Mouse (Mus musculus): ENCODE results near the gene Rasgrf2. TPM values are rescaled to one million over a fixed set of nuclear protein-coding genes. Genes with fewer than 3 reads are reported as not detected.
A peak's percentile ranks its signal among the peaks of the same experiment; 100 is the strongest.
"Not testable (repeated sequence)": the region's sequence is repeated elsewhere in the genome, so short reads cannot be mapped to it uniquely, and the experiment has no call there.

Rasgrf2 gene
- not detected in 2 replicates for polyA plus RNA-seq (2016; fragmentation: Nextera tagmentation; extraction: Ambion mirVana)

DNA sequence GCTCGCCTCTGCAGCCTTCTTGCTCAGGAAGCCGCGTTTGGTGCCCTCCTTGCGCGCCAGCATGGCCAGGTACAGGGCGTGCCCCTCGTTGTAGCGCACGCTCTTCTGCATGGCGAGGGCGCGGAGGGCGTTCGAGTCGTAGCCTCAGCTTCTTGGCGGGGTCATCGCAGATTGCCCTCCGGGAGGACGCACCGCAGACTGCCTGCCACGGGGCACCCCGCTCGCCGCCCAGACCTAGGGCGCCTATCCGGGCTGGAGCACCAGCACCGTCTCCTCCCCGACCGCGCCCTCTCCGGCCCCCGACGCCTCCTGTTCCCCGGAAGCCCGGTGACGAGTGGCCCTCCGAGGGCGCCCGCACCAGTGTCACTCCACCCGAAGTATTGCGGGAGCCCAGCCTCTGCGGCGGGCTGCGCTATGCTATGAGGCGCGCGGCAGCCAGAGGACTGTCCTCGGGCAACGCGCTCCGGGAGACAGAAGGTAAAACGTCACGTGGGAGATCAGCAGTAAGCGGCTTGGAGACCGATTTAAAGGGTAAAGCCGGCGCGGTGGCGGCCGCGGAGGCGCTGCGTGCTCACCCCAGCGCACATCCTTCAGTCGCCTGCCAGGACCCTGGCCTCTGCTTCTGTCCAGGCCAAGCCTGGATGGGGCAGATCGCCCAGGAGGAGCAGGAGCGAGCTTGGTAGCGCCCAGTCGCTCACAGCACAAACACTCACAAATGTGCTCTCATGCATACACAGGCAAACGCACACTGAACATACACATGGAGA, at the start of gene Rasgrf2:
Gene Rasgrf2, minus strand, starts transcription at position 273 of the 767 bp plus-strand sequence.
- Histone ChIP-seq H3K9ac (replicated peaks) (peak within 1 kb of the TSS; percentile 47), H3K4me1 (replicated peaks) (no peaks in the 10 kb centered on the region; the same call in 1 of the 2 replicates), H3K27me3 (peaks cover 50% of the 10 kb centered on the region), H3K27ac (no peak within 1 kb of the TSS), H3K36me3 (no peaks in the 10 kb centered on the region), H3K9me3 (no peaks in the 10 kb centered on the region), H3K4me2 (peak within 1 kb of the TSS; percentile 98), H3K4me3 (replicated peaks) (peak within 1 kb of the TSS; percentile 56)
- ATAC-seq (ENCODE audit: insufficient number of reproducible peaks, insufficient read depth, low FRiP score, low TSS enrichment, low read depth), result peak; percentile 78; the same call in 1 of the 2 replicates
- WGBS, result 2% methylated on average over 70 of the region's 70 CpGs

DNA sequence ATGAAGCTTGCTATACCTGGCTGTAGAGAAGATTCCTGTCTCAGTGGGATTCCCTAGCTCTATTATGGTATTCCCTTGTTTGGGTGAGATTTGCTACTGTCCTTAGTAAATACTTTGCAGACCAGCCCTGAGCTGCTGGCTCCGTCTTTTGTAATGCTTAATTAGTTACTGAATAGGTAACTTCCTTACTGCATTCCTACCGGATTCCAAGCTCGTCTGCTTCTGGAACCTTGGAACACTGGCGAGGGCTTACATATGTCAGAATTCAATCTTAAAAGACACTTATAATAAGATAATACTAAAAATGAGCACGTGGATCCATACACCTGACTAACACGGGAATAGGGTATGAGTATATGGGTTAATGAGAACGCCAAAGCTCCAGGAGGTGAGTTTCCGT, 41.2 kb upstream of the Rasgrf2 start:
- ATAC-seq (ENCODE audit: insufficient number of reproducible peaks, insufficient read depth, low FRiP score, low TSS enrichment, low read depth); H3K9ac ChIP-seq (replicated peaks); H3K9me3 ChIP-seq; H3K36me3 ChIP-seq; H3K4me2 ChIP-seq; H3K4me3 ChIP-seq (replicated peaks); H3K4me1 ChIP-seq (replicated peaks); H3K27ac ChIP-seq; H3K27me3 ChIP-seq: not testable (repeated sequence)
- WGBS, result 84% methylated on average over 8 of the region's 8 CpGs

DNA sequence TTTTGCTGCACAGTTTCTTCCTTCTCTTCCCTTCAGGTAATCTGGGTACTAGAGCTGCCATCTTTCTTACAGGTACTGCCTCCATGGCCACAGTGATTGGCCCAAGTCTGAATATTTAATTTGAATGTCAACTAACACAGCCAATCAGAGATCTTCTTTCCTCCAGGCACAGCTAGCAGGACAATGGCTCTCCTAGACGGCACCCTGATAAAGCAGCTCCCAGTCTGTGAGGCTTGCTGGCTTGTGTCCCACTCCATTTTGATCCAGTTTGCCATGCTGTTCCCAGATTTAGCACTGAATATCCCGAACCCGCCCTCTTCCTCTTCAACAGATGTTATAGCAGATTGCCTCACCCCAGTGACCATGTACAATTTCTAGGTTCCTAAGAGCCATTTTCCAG, 19.1 kb upstream of the Rasgrf2 start:
- Histone ChIP-seq H3K9me3 (peaks cover 3% of the 10 kb centered on the region), H3K27ac (no peak overlapping the region), H3K4me1 (replicated peaks) (no peaks in the 10 kb centered on the region), H3K27me3 (no peaks in the 10 kb centered on the region), H3K9ac (replicated peaks) (no peak overlapping the region), H3K4me2 (no peak overlapping the region), H3K4me3 (replicated peaks) (no peak overlapping the region), H3K36me3 (no peaks in the 10 kb centered on the region)
- ATAC-seq (ENCODE audit: insufficient number of reproducible peaks, insufficient read depth, low FRiP score, low TSS enrichment, low read depth), result no peak
- 90% methylated on average over 3 of the region's 3 CpGs for WGBS

DNA sequence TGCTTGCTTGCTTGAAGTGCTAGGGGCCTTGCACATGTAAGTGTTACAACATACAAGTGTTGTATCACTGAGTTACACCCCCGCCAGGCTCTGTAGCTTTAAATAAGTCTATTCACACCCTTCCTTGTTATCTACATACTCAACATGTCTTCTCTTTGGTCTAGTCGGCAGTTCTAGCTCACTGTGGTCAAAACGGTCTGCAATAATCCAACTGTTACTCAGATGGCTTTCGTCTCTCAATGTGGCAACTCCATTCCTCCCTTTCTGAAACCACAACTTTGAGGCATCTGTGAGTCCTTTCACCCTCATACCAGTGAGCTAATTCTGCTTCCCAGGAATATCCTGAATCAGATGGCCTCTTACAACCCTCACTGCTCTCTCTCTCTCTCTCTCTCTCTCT, 17.4 kb upstream of the Rasgrf2 start:
- Histone ChIP-seq H3K9ac (replicated peaks) (no peak overlapping the region), H3K4me1 (replicated peaks) (no peaks in the 10 kb centered on the region), H3K36me3 (no peaks in the 10 kb centered on the region), H3K27ac (no peak overlapping the region), H3K9me3 (peaks cover 16% of the 10 kb centered on the region), H3K4me3 (replicated peaks) (no peak overlapping the region), H3K4me2 (no peak overlapping the region), H3K27me3 (no peaks in the 10 kb centered on the region)
- no peak for ATAC-seq (ENCODE audit: insufficient number of reproducible peaks, insufficient read depth, low FRiP score, low TSS enrichment, low read depth)
- WGBS, result 92% methylated on average over 4 of the region's 4 CpGs

DNA sequence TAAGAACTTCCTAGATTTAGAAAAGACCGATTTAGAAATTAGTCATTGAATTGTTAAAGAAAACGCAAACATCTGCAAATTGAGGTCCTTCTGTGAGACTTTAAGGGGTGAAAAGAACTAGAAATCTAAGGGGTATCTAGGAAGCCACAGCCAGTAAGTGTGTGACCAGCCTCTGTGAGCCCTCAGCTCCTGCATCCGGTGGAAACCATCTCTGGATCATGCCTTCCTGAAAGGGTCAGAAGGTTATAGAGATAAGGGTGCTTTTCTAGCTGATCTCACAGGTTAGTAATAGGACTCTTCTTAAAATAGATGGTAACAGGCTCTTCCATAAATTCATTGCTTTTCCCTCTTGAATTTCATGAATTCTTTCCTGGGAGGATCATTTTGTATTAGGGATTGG, 3.3 kb upstream of the Rasgrf2 start:
- no peak overlapping the region for H3K27ac ChIP-seq
- H3K9me3 ChIP-seq, result no peaks in the 10 kb centered on the region
- peaks cover 45% of the 10 kb centered on the region for H3K27me3 ChIP-seq
- H3K9ac ChIP-seq (replicated peaks), result no peak overlapping the region
- H3K4me1 ChIP-seq (replicated peaks), result no peaks in the 10 kb centered on the region; the same call in 1 of the 2 replicates
- no peak for ATAC-seq (ENCODE audit: insufficient number of reproducible peaks, insufficient read depth, low FRiP score, low TSS enrichment, low read depth)
- no peaks in the 10 kb centered on the region for H3K36me3 ChIP-seq
- 84% methylated on average over 3 of the region's 3 CpGs for WGBS
- H3K4me2 ChIP-seq, result no peak overlapping the region
- no peak overlapping the region for H3K4me3 ChIP-seq (replicated peaks)

DNA sequence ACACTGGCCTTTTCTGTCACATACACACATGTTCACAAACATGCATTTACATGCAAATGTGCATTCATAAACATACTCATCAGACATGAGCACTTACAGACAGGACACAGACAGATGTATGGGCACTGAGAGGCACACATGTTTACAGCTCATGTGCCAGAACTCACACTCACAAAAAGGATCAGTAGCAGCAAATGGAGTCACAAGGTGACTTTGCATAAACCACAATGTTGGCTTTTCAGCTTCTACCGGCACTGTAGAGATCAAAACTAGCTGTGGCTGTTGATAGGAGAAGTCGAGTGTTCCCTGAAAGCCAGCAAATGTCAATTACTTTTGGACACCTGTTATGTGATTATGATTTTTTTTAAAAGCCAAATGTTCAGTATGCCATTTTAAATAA, 1.1 kb upstream of the Rasgrf2 start:
- no peak overlapping the region for H3K4me3 ChIP-seq (replicated peaks)
- no peak overlapping the region for H3K9ac ChIP-seq (replicated peaks)
- 53% methylated on average over 2 of the region's 2 CpGs for WGBS
- peaks cover 50% of the 10 kb centered on the region for H3K27me3 ChIP-seq
- ATAC-seq (ENCODE audit: insufficient number of reproducible peaks, insufficient read depth, low FRiP score, low TSS enrichment, low read depth), result no peak
- no peaks in the 10 kb centered on the region for H3K9me3 ChIP-seq
- H3K36me3 ChIP-seq, result no peaks in the 10 kb centered on the region
- no peaks in the 10 kb centered on the region; the same call in 1 of the 2 replicates for H3K4me1 ChIP-seq (replicated peaks)
- no peak overlapping the region for H3K4me2 ChIP-seq
- H3K27ac ChIP-seq, result no peak overlapping the region

DNA sequence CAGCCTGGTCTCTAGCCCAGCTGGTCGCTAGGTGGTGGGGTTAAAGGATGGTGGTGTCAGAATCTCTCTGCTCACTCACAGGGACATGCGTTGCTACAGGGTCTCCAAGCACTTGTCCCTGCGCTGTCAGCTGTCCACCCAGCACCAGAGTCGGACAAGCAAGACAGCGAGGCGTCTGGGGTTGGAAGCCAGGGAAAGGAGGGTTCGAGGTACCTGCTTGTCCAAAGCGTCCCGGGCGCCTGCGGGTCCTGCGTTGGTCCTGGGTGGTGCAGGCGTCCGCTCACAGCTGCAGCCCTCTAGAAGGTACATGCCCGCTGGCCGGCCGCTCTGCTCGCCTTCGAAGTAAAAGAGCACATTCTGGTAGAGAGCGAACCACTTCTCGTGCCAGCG, 467 bp downstream of the Rasgrf2 start:
- 0 out of 2 replicates have a peak overlapping the region, but pooled peaks have one; percentile 47 for H3K9ac ChIP-seq (replicated peaks)
- no peaks in the 10 kb centered on the region; the same call in 1 of the 2 replicates for H3K4me1 ChIP-seq (replicated peaks)
- H3K36me3 ChIP-seq, result no peaks in the 10 kb centered on the region
- peaks cover 50% of the 10 kb centered on the region for H3K27me3 ChIP-seq
- ATAC-seq (ENCODE audit: insufficient number of reproducible peaks, insufficient read depth, low FRiP score, low TSS enrichment, low read depth), result peak; percentile 31; the same call in 1 of the 2 replicates
- peak overlapping the region; percentile 98 for H3K4me2 ChIP-seq
- peak overlapping the region; percentile 56 for H3K4me3 ChIP-seq (replicated peaks)
- 16% methylated on average over 22 of the region's 22 CpGs for WGBS
- no peak overlapping the region for H3K27ac ChIP-seq
- H3K9me3 ChIP-seq, result no peaks in the 10 kb centered on the region

DNA sequence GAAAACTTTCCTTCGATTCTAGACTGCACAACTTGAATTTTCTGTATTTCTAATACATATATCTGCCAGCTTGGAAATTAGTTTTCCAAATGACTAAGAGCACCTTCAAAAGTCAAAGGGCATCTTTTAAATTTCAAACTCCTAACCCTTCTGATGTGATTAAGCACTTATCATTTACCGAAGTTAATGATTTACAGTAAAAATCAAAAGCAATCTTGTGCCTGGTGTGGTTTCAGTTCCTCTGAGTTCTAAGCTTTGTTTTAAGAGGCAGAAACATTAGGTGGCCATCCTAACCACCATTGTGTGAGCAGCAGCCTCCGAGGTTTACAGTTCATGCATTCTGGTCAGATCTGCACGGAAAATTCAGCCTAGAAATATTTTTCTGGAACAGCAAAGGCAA, 1.6 kb downstream of the Rasgrf2 start:
- Histone ChIP-seq H3K36me3 (no peaks in the 10 kb centered on the region), H3K4me1 (replicated peaks) (no peaks in the 10 kb centered on the region; the same call in 1 of the 2 replicates), H3K4me2 (no peak overlapping the region), H3K27me3 (peaks cover 50% of the 10 kb centered on the region), H3K9ac (replicated peaks) (no peak overlapping the region), H3K4me3 (replicated peaks) (no peak overlapping the region), H3K9me3 (no peaks in the 10 kb centered on the region), H3K27ac (no peak overlapping the region)
- no peak for ATAC-seq (ENCODE audit: insufficient number of reproducible peaks, insufficient read depth, low FRiP score, low TSS enrichment, low read depth)
- WGBS, result 80% methylated on average over 4 of the region's 4 CpGs

DNA sequence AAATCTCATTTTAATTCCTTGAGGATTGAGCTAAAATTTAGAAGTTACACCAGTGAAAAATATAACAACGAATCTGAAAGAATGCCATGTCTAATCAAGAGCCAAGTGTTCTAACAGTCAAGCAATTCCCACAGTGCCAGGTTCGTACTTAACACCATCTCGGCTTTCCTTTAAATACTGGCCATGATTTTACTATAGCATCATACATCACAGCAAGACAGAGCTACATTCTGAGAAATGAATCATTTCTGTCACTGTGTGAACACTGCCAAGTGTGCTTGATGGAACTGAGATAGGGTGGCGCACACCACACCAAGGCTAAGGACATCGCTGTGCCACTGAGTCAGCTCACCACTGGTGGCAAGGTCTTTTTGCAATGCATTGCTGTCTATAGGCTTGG, 5.6 kb downstream of the Rasgrf2 start:
- ATAC-seq (ENCODE audit: insufficient number of reproducible peaks, insufficient read depth, low FRiP score, low TSS enrichment, low read depth), result no peak
- peaks cover 16% of the 10 kb centered on the region for H3K27me3 ChIP-seq
- WGBS, result 89% methylated on average over 5 of the region's 5 CpGs
- no peak overlapping the region for H3K9ac ChIP-seq (replicated peaks)
- no peak overlapping the region for H3K4me3 ChIP-seq (replicated peaks)
- H3K27ac ChIP-seq, result no peak overlapping the region
- H3K36me3 ChIP-seq, result no peaks in the 10 kb centered on the region
- H3K4me2 ChIP-seq, result no peak overlapping the region
- no peaks in the 10 kb centered on the region; the same call in 1 of the 2 replicates for H3K4me1 ChIP-seq (replicated peaks)
- no peaks in the 10 kb centered on the region for H3K9me3 ChIP-seq

DNA sequence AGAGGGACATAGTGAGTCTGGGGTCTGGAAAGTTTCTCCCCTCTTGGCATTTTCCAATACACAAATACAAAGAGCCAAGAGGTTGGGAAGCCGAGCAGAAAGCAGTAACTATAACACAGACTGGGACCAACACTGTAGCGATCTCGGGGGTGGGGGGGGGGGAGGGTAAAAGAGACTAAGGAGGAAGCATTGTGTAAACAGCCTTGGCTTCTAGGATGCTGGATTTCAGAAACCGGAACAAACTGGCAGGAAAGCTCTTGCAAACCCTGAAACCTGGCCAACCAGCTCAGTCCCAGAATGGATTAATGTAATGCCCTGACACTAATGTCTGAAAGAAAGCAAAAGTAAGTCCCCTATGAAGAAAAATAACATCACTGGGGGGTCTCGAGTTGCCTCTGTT, 11.8 kb downstream of the Rasgrf2 start:
- WGBS, result 66% methylated on average over 5 of the region's 5 CpGs
- no peak overlapping the region for H3K27ac ChIP-seq
- no peak overlapping the region for H3K4me3 ChIP-seq (replicated peaks)
- H3K9me3 ChIP-seq, result no peaks in the 10 kb centered on the region
- H3K4me2 ChIP-seq, result no peak overlapping the region
- no peaks in the 10 kb centered on the region for H3K4me1 ChIP-seq (replicated peaks)
- no peaks in the 10 kb centered on the region for H3K36me3 ChIP-seq
- ATAC-seq (ENCODE audit: insufficient number of reproducible peaks, insufficient read depth, low FRiP score, low TSS enrichment, low read depth), result no peak
- H3K27me3 ChIP-seq, result no peaks in the 10 kb centered on the region
- H3K9ac ChIP-seq (replicated peaks), result no peak overlapping the region

DNA sequence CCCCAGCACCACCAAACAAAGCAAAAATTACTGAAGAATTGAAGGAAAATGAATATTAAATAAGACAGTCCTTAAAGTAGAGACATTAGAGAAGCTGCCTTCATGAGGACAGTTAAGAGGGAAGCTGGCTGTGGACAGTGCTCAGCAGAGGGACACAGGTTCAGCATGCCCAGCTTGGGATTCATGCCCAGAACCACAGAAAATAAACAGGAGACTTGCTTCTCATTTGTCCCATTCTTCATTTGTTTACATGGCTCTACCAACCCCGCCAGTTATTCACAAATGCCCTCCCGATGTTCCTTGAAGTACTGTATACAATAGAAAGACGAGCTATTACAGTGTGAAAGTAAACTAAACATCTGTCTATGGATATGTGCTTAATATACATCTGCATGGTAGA, 17.4 kb downstream of the Rasgrf2 start:
- Histone ChIP-seq H3K9ac (replicated peaks) (no peak overlapping the region), H3K27ac (no peak overlapping the region), H3K4me1 (replicated peaks) (no peaks in the 10 kb centered on the region), H3K4me3 (replicated peaks) (no peak overlapping the region), H3K27me3 (no peaks in the 10 kb centered on the region), H3K36me3 (no peaks in the 10 kb centered on the region), H3K9me3 (no peaks in the 10 kb centered on the region), H3K4me2 (no peak overlapping the region)
- WGBS, result 74% methylated on average over 3 of the region's 3 CpGs
- ATAC-seq (ENCODE audit: insufficient number of reproducible peaks, insufficient read depth, low FRiP score, low TSS enrichment, low read depth), result no peak

DNA sequence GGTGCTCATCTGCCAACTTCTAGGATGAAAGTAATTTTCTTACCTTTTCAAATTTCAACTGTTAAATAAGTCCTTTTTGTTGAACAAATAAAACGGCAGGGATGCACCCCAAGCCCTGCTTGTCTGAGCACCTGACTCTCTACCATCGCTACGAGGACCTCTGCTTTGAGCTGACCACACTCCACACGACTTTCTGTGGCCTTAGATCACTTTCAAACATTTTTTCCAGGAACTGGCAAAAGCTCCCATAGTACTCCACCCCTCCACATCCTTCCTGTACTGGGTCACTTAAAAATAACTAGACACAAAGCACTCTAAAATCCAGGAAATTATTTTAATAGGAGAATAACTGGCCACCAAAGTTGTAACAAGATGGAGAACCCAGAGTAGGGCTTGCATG, 23.2 kb downstream of the Rasgrf2 start:
- 77% methylated on average over 4 of the region's 4 CpGs for WGBS
- Histone ChIP-seq H3K4me1 (replicated peaks) (no peaks in the 10 kb centered on the region), H3K27me3 (no peaks in the 10 kb centered on the region)

More for the DNA sequence above, 23.2 kb downstream of the Rasgrf2 start:
- H3K4me2 ChIP-seq, result no peak overlapping the region
- H3K9ac ChIP-seq (replicated peaks), result no peak overlapping the region
- no peaks in the 10 kb centered on the region for H3K36me3 ChIP-seq
- H3K27ac ChIP-seq, result no peak overlapping the region
- H3K4me3 ChIP-seq (replicated peaks), result no peak overlapping the region
- no peak for ATAC-seq (ENCODE audit: insufficient number of reproducible peaks, insufficient read depth, low FRiP score, low TSS enrichment, low read depth)
- no peaks in the 10 kb centered on the region for H3K9me3 ChIP-seq
